Mouse (Mus musculus) layer of hippocampus, adult 18-20 months (tissue): Measurements from ENCODE around the gene Tmem53. TPM values are rescaled to one million over a fixed set of nuclear protein-coding genes. Genes with fewer than 3 reads are reported as not detected.
A peak's percentile ranks its signal among the peaks of the same experiment; 100 is the strongest.

ENCODE experiments used
- DNase-seq, 2 experiments: peaks; one replicate each; pipeline ENCODE4 v3.0.0; 2022; ENCODE audit warnings: low spot score in 2 of 2
- long read RNA-seq: library from polyadenylated mRNA; stranded (forward); transcript quantifications from one replicate; pipeline ENCODE4 v2.0.0, GENCODE M21; 2021
- total RNA-seq, 2 experiments: library from RNA; stranded (reverse); gene quantifications; 2 replicates each; pipeline ENCODE4 v1.2.3; 2021

The Tmem53 gene
- total RNA-seq, result 1 to 10 TPM; 5.1 to 6.0 TPM
- long read RNA-seq, partial matches to known transcripts, result 0 of 5 reads
- long read RNA-seq, other reads (novel, unspliced or antisense), result 1 of 5 reads

DNA sequence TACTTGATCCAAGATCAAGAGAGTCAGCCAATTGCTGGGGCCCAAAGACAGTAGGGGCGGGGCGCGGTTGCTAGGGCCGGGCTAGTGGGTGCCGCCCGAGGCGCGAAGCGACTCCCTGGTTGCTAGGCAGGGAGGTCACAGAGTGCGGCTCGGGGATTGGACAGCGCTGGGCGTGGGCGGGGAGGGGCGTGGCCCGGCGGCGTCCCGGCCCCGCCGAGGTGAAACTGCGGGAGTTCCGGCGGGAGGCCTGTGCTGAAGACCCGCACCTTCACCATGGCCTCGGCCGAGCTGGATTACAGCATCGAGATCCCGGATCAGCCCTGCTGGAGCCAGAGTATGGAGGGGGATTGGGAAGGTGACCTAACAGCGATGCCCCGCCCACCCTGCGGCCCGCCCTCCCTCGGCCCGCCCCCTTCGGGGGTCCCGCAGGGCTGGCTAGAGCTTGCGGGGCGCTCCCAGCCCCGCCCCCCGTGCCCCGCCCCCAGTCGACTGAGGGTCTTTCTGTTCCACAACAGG lies at the start of gene Tmem53, which contains the start of gene Armh1:
Gene Tmem53, plus strand, starts transcription at position 151 of the 516 bp plus-strand sequence.
Gene Armh1, minus strand, starts transcription at position 325 of the 516 bp plus-strand sequence.
- DNase-seq, result peak; percentile 67 to 77

- DNase-seq, result peak in 1 of 2 experiments; percentile 51
Measured at GRCm38 (mm10) chr4:117202046-117202991, 49.4 kb upstream of the Tmem53 start.

GRCm38 (mm10) chr4:117202992-117203354 lies 48.8 kb upstream of the Tmem53 start:
- DNase-seq, result no peak

GRCm38 (mm10) chr4:117209592-117209991 lies 42.2 kb upstream of the Tmem53 start:
- DNase-seq, result no peak

GRCm38 (mm10) chr4:117210147-117211074 lies 41.3 kb upstream of the Tmem53 start:
- DNase-seq, result peak in 1 of 2 experiments; percentile 67

- DNase-seq, result no peak
Measured at GRCm38 (mm10) chr4:117214250-117214649, 37.5 kb upstream of the Tmem53 start.

DNA sequence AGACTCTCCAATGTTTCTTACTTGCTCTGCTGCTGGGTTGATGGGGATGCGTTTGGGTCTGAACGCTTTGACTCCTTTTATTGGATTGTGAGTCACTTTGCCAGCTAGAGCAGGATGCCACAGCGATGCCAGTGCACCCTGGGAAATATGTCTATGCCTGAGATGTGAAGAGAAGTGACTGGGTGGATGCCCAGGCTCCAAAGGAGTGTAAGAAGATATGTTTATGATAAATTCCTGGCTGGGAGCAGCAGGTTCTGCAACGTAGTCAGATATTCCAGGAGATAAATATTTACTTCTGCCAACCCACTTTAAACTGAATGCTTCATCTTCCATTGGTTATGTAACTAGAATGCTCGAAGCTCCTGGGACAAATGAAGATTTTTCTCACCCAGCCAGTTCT lies 34.7 kb upstream of the Tmem53 start:
- DNase-seq, result peak; percentile 31 to 56

GRCm38 (mm10) chr4:117218517-117219219 lies 33.1 kb upstream of the Tmem53 start:
- DNase-seq, result peak; percentile 17 to 70

GRCm38 (mm10) chr4:117220741-117221515 lies 30.8 kb upstream of the Tmem53 start:
- DNase-seq, result no peak

GRCm38 (mm10) chr4:117221836-117222235 lies 29.9 kb upstream of the Tmem53 start:
- DNase-seq, result no peak

GRCm38 (mm10) chr4:117223001-117223400 lies 28.8 kb upstream of the Tmem53 start:
- no peak for DNase-seq

DNA sequence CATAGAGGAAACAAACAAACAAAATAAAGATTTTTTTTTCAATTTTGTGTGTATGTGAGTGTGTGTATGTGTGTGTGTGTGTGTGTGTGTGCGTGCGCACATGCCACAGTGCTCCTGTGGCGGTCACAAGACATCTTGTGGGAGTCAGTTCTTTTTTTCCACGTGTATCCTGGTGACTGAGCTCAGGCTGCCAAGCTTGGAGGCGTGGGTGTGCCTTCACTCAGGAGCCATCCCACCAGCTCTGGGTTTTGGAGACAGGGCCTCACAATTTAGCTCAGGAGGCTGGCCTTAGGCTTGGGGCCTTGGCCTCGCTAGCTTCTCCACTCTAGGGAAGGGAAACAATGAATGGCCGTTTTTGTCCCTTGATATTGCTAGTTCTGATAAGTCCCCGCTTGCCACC lies 27.6 kb upstream of the Tmem53 start:
- DNase-seq, result no peak

DNA sequence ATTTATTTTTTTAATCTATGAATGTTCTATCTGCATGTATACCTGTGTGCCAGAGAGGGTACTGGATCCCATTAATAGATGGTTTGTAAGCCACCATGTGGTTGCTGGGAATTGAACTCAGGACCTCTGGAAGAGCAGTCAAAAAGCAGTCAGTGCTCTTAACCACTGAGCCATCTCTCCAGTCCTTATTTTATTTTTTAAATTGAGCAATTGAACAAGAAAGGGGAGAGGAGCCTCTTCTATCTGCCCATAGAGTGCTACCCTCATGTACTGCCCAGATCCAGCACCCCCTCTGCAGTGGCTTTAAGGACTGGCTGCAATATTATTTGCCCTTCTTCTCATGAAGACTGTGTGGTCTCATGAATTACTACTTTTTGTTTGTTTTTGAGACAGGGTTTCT lies 26.5 kb upstream of the Tmem53 start:
- DNase-seq, result no peak

DNA sequence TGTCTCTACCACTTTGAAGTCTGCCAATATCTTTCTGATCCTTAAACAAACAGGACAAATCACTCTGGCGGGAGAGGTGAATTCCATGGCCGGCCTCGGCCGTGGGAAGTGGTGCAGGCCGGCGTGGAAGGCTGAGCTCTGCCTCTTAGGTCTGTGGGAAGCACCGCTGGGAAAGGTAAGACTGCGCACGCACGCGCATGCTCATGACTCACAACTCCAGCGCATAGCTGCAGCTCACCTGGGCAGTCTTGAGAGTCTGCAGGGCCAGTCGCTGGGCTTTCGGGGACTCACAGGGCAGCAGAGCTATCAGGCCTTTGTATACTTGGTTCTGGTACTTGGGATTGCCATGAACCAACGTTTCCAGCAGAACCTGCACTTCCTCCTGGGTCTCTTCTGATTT lies 22.2 kb upstream of the Tmem53 start:
- no peak for DNase-seq

GRCm38 (mm10) chr4:117230331-117230730 lies 21.4 kb upstream of the Tmem53 start:
- no peak for DNase-seq

GRCm38 (mm10) chr4:117231208-117231607 lies 20.5 kb upstream of the Tmem53 start:
- no peak for DNase-seq

- DNase-seq, result no peak
Measured at GRCm38 (mm10) chr4:117234166-117234741, 17.5 kb upstream of the Tmem53 start.

DNA sequence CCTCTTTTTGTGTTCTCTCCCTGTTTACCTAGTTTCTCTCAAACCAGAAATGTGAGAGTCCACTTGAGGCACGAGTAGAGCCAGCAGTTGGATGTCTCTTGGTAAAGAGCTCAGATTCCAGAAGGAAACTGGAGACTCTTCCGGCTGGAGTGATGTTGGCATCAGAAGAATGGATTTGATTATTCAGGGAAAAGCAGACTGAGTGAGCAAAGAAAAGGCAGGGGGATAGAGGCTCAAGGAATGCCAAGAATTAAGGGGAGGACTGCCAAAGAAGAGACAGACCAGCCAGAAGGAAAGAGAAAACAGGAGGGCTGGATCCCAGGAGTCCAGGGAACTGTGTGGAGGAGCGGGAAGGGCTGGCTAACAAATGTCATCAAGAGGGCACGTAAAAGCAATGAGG lies 15.9 kb upstream of the Tmem53 start:
- no peak for DNase-seq

DNA sequence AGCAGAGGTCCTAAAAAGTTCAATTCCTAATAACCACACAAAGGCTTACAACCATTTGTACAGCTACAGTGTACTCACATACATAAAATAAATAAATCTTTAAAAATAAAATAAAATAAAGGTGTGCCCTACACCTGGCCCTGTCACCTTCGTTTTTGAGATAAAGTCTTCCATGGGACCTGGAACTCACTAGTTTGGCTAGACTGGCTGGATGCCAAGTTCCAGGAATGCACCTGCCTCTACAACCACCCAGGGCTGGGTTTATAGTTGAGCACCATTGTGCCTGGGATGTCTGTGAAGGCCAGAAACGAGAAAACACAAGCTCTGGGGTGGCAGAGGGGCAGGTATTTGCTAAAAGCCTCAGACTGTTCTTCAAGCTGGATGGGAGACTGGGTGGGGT lies 12.6 kb upstream of the Tmem53 start:
- no peak for DNase-seq

GRCm38 (mm10) chr4:117240867-117241266 lies 10.9 kb upstream of the Tmem53 start:
- DNase-seq, result no peak
